Mouse (Mus musculus): ENCODE results near the gene Sipa1l3.

The Sipa1l3 gene

DNA sequence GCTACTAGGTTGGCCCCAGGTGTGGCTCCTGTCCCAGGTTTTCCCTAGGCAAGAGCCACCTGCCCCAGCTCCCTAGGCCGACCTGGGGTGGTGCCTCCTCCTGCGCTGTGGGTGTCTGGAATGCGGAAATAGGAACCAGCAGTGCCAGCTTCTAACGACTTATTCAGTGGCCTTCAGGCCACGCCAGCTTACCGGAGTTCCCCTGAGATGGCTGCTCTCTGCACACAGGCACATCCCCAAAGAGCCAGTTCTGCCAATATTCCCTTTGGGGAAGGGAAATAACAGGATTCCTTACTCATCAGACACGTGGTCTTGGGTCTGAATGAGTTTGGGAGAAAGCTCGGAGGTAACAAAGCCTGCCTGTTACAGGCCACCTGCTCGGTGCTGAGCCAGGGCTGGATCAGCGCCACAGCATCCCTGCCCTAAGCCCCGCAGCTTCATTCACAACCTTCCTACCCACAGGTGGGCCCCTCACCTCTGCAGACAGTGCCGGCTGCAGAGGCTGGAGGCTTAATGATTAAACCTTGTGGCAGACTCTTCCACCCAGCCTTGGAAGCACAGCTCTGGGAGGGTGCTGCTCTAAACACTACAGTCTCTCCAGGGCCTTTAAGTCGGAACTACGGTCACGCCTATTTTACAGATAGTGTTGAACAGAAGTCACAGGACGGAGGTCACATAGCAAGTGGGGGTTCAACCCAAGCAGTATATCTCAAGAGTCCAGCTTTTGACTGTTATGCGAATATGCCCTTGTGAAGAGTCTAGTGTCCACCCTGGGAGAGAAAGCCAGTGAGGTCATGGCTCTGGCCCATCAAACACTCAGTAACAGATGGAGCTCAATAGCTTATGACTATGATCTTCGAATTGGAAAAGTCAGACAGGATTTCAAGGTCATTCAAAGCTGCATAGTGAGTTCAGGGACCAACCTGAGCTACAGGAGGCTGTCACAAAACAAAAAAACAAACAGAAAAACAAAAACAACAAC, 12.8 kb downstream of the Sipa1l3 start:
- no peak for DNase-seq

DNA sequence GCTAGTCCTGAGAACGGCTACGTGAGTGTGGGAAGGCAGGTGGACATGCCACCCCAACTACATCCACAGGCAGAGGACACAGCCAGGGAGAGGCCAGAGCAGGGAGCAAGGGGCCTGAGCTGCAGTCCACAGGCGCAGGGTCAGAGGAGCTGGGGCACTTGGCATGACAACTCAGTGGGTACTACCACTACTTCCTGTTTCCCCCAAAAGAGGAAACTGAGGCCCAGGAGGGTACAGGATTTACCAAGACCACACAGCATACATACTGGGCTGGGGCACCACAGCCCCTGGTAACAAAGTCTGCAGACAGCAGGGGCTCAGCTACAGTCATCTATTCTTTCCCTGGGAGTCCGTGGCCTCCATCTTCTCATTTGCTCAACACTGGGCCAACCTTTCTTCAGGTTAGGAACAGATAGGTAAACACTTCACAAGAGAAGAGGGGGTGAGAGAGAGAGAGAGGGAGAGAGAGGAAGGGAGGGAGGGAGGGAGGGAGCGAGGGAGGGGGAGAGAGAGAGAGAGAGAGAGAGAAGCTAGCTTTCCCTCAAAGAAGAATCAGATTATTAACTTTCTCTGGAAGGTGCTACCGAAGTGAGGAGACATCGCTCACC, 13.7 kb downstream of the Sipa1l3 start:
- no peak for DNase-seq

DNA sequence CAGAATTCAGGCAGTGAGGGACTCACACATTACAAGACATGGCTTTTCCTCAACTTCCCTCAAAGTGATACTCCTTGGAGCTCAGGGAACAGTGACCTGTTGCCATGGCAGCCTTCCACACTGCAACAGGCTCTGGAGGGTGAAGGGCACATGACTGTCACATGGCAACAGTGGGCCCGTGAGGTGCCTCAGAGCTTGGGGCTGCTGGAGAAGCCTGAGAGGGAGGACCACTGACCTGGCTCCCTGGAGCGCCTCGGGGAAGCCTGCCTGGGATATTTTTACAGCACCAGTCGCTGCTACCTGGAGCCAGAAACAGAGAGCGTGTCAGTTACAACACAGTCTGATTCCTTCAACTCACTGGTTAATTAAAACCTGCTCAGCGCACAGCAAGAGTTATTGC, 14.8 kb downstream of the Sipa1l3 start:
- DNase-seq = no peak

DNA sequence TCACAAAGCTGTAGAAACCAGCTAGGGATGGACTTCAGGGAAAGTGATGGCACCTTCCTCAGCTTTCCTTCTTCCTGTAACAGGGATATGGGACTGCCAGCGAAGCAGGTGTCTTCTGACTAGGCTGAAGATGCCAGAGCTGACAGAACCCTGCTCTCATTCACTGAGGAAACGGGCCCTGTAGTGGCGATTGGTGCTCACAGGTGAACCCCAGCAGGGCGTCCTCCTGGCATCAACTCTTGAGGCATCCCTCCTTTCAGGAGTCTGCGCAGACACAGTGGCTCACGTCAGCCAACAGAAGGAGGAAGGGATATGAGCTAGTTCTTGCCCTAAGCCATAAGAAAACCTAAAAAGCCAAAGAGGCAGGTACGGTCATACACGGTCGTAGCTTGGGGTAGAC, 17.2 kb downstream of the Sipa1l3 start:
- DNase-seq = no peak

DNA sequence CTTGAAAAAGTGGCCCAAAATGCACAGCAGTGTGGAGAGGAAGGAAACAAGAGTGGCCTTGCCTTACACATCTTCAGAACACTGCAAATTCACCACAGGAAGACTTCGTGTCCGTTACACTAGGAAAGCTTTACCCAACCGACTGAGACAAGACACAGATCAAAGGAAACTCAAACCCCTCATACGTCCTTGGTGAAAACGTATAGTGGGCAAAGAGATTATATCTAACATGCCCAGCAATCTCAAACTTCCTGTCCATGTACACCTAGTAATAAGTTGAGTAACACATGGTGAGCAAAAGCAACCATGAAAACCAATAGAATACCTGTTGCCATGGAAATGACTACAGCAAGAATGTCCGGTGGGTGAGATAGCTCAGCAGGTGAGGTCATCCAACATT, 19.4 kb downstream of the Sipa1l3 start:
- DNase-seq = no peak

DNA sequence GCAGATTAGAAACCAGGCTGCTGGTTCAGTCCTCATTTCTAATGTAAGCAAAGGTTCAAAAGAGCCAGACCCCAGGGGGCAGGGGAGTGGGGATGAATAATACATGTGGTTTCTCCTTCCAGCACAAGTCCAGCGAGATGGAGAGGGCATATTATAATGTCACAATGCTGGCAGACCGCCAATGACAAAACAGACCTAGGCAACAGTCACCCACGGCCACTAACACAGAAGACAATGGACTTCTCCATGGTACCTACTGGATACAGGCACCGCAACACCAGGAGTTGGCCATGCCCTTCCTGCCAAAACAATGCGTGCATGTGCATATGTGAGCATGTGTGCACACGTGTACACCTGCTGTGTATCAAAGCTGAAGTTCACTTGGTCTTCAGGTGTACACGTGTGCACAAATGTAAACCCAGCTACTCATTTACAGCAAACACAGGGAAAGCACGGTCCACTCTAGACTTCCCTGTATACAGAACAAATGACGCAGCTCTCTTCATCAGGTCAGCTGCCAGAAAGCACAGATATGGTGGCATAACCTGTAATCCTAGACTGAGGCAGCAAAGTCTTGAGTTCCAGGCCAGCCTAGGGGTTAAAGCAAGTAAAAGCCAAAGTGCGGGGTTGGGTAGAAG, 21.4 kb downstream of the Sipa1l3 start:
- no peak for DNase-seq

DNA sequence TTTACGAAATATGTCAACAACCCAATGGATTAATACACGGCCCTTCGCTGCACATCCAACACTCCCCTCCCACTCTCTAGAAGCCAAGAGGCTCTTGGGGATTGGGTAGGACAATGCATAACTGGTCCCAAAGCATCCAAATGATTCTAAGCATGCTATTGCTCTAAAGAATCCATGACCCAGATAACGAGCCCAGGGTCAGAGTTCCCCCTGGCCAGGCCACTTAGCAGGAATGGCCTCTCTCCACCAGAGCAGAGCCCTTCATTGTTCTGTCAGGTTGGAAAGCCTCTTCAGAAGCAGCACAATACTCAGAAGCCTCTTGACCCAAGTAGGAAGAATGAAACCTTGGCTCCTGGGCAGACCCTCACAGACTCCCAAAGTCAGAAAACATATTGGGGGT, 22.1 kb downstream of the Sipa1l3 start:
- no peak for DNase-seq

DNA sequence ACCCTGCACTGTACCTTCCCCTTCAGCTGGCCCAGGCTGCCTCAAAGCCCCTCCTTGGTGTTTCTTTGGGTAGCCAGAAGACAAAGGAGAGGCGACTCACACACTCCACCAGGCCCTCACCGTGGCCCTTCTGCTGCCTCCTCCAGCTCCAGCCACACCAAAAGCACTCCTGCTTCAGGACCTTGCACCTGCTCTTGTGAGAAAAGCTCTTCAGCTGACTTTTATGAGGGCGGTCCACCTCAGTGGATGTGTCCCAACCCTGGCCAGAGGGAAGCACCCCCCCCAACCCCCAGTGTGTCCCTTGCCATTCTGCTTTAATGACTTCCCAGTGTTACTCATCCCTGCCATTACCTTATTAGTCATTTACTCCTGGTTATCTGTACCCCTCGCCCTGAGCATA, 22.6 kb downstream of the Sipa1l3 start:
- no peak for DNase-seq

DNA sequence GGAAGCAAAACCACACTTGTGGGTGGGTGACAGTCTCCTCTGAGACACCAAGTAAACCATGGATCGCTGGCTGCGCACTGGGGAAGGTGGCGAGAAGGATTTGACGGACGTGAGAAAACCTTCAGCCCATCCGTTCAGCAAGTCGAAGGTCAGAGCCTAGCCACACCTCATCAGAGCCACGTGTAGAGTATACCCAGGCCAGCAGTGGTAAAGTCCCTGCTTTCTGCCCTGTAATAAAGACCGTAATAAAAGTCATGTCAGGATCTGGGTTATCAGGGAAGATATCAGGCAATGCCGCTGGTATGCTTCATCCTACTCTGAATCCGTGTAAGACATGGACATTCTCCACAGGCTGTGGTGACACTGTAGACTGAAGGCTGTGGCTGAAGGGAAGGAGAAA, 23.6 kb downstream of the Sipa1l3 start:
- no peak for DNase-seq

DNA sequence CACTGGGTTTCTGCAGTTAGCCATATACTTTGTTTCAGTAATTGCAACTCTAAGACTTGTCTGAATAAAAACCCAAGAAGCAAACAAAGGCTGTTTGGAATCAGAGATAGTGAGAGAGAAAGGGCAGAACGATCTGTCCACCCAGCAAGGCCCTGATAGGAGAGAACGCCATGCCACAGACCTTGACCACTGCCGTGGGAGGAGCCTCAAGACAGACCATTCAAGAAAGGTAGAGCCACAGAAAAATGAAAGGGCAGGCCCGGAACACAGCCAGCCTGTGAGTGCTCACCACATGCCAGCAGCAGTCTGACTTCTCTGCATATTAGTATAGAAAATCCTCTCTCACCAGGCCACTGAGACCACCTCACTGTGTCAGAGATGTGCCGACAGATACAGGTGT, 24.4 kb downstream of the Sipa1l3 start:
- no peak for DNase-seq

DNA sequence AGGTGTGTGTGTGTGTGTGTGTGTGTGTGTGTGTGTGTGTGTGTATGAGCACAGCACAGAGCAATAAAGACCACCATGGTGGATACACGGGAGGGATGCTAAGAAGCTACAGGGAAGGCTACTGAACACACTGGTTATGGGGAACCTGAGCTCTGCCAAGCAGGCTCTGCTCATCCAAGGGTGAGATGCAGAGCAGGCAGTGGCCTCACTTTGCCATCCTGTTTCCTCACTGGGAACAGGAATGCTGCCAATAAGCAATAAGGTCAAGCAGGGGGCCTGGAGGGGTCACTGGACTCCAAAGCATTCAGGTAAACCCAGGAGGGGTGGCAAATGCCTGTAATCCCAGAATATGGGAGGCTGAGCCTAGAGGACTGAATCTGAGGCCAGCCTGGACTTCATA, 25.4 kb downstream of the Sipa1l3 start:
- DNase-seq = no peak

DNA sequence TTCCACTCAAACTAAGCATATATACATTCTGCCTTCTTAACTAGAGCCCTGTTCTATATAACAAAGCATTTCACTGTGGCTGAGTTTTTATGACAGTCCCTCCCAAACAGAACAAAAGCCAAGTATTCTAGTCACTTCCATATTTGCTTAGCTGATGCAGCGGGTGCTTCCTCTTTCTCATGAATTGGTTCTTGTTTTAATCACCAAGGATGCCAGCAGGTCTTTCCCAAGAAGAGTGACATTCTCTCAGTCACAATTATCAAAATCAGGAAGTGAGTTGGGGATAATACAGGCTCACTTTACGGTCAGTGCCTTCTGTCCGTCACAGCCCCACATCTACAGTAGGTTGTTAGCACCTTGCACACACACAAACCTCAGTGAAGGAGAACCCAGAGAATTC, 26.6 kb downstream of the Sipa1l3 start:
- DNase-seq = no peak

DNA sequence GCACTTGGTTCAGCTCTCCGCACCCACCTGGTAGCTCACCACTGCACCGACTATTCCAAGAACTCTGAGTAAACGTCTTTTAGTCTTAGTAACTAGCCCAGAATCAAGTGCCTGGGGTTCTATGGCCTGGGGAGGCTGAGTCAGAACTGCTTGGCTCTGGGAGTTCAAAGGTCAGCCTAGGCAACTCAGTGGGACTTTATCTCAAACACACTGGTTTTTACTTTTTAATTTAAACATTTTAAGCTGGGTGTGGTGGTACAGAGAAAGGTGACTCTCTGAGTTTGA, 27.0 kb downstream of the Sipa1l3 start:
- no peak for DNase-seq

DNA sequence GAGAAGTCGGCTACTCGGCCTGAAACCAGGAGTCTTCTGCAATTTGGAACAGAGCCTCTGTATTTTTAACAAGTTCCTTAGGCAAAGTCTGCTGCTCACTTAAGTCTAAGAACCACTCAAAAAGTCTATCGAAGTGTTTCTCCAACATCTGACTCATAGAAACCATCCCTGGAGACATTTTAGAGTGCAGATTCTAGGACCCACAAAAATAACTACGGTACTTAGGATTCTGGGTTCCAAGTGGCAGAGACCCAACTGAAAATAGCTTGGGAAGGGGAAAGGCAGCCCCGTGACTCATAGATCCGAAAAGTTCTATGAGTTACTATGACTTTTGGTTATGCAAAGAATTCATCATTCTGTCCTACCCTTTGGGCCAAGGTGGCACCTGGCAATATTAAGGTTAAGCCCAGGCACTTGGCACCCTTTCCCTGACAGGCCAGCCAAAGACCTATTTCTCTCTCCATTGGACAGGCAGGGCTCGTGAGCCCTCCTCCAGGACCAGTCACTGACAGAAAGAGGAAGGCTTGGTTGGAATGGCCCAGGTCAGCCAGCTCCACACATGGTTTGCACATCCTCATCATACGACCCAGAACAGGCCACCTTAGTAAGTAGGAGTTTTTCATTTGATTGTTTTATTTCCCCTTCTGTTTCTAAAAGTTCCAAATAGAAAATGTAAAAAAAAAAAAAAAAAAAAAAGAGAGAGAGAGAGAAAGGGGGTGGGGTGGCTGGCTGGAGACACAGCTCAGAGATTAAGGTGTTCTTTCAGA, 27.6 kb downstream of the Sipa1l3 start:
- DNase-seq = no peak

DNA sequence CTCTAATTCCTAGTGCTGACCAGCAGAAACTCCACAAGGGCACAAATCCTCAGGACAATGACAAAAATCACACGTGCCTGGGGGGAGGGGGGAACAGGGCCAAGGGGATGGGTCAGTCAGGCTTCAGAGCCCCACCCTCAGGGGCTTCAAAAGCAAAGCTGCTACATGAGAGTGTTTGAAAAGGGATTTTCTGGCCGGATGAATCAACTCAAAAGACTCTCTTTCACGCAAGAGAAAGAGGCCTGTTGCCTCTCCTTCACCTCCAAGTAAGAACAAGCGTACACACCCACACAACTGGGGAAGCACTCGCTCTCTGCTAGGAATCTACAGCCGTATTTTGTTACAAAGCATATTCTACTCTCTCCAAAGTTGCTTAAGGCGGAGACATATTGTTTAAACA, 28.6 kb downstream of the Sipa1l3 start:
- no peak for DNase-seq

DNA sequence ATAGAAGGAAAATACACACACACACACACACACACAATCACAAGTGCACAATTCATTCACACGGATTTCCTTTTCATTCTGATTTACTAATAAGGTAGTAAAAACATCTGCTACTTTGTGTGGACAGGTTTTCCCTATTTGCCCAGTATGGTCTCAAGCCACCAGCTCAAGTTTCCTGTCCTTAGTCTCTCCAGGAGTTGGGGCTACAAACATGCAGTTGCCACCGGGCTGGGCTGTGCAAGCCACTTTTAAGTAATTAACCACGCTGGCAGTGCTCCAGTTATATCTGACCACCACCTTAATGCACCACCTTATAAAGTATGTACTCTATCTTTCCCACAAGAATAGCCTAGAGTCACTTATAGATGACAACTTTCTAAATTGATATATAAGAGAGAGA, 29.1 kb downstream of the Sipa1l3 start:
- no peak for DNase-seq

DNA sequence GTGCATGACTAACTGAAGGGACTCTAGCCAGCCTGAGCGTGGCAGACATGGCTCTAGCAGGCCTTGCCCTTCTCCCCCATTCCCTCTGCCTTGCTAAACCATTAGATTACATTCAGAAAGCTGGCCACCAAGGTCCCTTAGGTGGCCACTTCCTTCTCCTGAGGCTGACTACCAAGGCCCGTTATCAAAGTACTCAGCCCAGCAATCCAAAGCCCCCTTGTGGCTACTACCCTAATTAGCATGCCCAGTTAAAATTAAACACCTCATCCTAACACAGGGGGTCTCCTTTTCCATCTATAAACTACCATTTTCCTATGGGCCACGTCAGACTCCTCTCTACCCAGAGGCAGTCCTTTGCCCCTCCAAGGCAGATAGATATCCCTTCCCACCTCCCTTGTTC, 31.7 kb downstream of the Sipa1l3 start:
- DNase-seq = no peak

DNA sequence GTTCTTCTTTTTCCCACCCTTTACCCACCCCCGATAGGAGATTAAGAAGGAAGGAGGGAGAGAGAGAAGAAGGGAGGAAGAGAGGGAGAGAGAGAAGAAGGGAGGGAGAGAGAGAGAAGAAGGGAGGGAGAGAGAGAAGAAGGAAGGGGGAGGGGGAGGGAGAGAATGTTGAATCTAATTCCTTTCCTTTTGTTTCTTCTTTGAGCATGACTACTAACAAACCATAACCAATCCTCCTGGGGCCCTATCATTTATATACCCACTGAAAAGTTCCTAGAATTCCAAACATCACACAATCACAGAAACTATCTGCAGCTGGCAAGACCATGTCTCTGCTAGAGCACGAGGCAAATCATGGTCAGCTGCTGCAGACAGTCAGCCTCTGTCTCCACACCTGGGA, 32.7 kb downstream of the Sipa1l3 start:
- no peak for DNase-seq

DNA sequence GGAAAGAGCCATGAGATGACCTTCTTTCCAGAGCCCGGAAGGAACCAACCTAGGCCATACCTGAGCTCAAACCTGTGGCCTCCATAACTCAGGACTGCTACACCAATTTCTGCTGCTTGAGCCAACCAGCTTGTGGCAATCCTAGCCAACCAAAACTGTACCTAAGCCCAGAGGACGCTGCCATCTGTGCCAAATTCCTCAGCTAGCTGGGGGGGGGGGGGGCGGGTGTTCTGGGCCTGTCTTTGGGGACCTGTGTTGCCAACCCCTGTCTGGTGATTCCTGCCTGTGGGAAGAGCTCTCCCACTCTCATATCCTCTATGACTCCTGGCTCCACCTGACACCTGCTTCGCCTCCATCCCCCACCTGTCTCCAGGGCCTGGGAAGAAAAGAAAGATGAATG, 34.9 kb downstream of the Sipa1l3 start:
- no peak for DNase-seq

DNA sequence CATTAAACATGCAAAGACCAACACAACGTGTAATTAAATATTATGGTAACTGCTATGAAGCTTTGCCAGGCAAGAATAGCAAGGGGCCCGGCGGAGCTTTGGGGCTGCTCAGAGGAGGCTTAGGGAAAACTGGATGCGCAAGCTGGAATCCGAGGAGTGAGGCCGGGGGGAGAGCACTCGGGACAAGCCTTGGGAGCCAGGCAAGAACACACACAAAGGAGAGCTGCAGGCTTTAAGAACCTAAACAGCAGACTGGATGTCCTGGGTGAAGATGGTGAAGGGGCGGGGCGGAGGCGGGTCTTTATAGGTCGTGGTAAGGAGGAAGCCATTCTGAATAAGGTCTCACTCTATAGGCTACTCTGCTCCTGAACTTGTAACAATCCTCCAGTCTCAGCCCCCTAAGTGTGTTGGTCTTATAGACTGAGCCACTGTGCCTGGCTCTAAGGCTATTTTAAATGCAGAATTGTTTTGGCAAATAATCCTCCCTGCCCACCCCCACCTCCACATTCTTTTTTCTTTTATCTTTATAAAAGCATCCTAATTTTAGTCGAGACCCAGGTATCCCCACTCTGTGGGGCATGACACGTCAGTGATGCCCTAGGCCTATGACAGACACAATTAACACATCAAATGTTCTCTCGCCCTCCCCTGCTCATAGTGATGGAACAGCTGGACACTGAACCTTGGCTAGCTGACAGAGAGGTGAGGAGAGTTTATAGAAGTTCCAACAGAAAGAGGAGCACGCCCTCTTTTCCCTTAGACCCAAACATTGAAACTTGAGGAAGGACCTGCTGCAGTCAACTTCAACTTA, 36.9 kb downstream of the Sipa1l3 start:
- DNase-seq = no peak

DNA sequence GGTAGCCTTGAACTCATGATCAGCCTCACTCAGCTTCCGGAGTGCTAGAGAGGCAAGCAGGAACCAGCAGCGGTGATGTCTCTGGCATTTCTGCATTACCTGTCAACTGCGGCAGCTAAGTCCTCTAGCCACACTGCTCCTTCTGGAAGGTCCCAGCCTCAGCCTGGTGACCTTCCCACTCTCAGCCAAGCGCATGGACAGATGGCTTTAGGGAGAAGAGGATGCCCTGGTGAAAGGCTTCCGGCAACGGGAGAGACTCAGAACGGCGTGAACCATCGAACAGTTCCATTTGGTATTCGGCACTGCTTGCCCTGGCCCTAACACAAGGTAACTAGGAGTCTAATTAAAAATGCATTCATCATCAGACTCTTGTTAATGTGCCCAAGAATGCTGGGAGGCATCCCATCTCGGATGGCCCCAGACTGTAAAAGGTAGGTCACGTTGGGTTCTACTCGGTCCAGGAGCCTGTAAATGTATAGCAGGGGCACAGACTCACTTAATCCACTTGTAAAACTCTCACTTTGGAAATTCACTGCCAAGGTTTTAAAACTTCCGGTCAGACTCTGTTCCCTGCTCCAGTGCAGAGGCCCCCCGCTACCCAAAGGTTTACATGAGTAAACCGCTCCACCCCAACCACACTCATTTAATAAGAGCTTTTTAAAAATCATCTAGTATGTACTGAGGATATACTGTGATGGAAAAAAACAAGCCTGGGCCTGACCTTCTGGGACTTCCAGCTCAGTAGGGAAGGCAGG, 37.7 kb downstream of the Sipa1l3 start:
- no peak for DNase-seq

DNA sequence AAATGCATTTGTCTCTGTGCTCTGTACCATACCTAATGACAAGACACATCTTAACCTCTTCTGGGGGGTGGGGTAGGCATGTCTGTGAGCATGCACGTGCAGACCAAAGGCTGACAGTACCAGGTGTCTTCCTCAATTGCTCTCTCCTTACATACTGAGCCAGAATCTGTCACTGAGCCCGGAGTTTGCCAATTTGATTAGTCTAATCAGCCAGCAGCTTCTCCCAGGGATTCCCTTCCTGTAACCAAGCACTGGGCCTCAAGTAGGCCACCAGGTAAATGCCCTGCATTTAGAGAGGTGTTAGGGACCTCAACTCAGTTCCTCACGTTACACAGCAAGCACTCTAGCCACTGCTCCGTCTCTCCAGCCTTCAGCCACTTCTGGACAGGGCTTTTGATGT, 38.3 kb downstream of the Sipa1l3 start:
- DNase-seq = no peak
